Mouse (Mus musculus) cortical plate, adult 2 months (tissue): ENCODE data around the gene Gm45140. TPM values are rescaled to one million over a fixed set of nuclear protein-coding genes. Genes with fewer than 3 reads are reported as not detected.
A peak's percentile ranks its signal among the peaks of the same experiment; 100 is the strongest.

Experiments
- H3K27ac ChIP-seq: fragments of 200-500 bp; 2 replicates; pipeline ENCODE4 v1.5.1; 2012; ENCODE audit warnings: low read length, control low read depth, inconsistent platforms; ENCODE audit not compliant: insufficient read depth
- H3K4me1 ChIP-seq: fragments of 200-500 bp; 2 replicates; pipeline ENCODE4 v1.6.1; 2011; ENCODE audit warnings: low read length; ENCODE audit not compliant: control insufficient read depth, insufficient read depth
- H3K4me3 ChIP-seq: fragments of 200-500 bp; 2 replicates; pipeline ENCODE4 v1.5.1; 2011; ENCODE audit warnings: mild to moderate bottlenecking, low read length, control low read depth; ENCODE audit not compliant: insufficient read depth
- CTCF ChIP-seq: fragments of 200-500 bp; IDR thresholded peaks from 2 replicates; pipeline ENCODE4 v1.5.1; 2011; ENCODE audit warnings: mild to moderate bottlenecking, control low read depth, low read length; ENCODE audit not compliant: insufficient read depth; ENCODE audit errors: extremely low read depth
- POLR2A ChIP-seq: fragments of 200-500 bp; IDR thresholded peaks from 2 replicates; pipeline ENCODE4 v1.6.1; 2011; ENCODE audit warnings: mild to moderate bottlenecking, low read length, control low read depth; ENCODE audit not compliant: insufficient read depth; ENCODE audit errors: extremely low read depth
- polyA plus RNA-seq: library from polyadenylated mRNA; depleted of rRNA; stranded (reverse); fragments of >200 nt; gene quantifications from 2 replicates; pipeline ENCODE4 v1.2.3, GENCODE M21; 2012

The Gm45140 gene
- polyA plus RNA-seq, 1 experiment, result 4.3 TPM

DNA sequence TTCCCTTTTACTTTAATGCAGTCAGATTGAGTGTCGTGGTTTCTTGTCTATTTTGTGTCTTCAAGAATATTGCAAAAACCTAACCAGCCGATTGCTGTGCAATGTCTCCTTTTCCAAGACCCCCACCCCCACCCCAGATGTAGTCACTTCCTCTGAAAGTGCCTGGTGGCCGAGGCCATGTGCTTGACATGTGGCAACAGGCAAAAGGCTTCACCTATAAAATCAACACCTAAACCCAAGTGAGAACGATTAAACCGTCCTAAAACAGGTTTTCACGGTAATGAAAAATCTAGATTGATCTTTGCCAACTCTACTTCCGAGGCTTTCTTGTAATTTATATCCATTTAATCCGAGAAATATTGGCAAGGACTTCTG lies 14.2 kb upstream of the Gm45140 start:
- no peak for TF ChIP-seq POLR2A
- no peak for TF ChIP-seq CTCF
- H3K4me1 ChIP-seq, result peaks cover 6% of the 10 kb centered on the region
- H3K4me3 ChIP-seq, result peak overlapping the region; percentile 95
- no peak overlapping the region for H3K27ac ChIP-seq

DNA sequence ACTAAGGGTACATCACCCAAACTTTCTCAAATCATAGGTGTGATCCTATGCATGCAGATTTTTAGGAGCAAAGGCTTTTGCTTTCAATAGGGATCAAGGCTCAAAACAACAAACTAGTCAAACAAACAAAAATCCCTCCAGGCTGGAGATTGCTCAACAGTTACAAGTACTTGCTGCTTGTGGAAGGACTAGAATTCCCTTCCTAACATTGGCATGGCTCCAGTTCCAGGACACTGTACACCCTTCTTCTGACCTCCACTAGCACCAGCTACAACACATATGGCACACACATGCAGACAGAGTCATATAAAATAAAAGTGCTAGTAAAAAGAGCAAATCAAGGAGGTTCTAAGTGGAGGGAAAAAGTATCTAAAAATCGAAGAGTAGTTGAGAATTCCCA lies 11.2 kb upstream of the Gm45140 start:
- TF ChIP-seq POLR2A, result no peak
- no peak for TF ChIP-seq CTCF
- Histone ChIP-seq H3K4me1 (peaks cover 6% of the 10 kb centered on the region), H3K27ac (no peak overlapping the region), H3K4me3 (no peak overlapping the region)

DNA sequence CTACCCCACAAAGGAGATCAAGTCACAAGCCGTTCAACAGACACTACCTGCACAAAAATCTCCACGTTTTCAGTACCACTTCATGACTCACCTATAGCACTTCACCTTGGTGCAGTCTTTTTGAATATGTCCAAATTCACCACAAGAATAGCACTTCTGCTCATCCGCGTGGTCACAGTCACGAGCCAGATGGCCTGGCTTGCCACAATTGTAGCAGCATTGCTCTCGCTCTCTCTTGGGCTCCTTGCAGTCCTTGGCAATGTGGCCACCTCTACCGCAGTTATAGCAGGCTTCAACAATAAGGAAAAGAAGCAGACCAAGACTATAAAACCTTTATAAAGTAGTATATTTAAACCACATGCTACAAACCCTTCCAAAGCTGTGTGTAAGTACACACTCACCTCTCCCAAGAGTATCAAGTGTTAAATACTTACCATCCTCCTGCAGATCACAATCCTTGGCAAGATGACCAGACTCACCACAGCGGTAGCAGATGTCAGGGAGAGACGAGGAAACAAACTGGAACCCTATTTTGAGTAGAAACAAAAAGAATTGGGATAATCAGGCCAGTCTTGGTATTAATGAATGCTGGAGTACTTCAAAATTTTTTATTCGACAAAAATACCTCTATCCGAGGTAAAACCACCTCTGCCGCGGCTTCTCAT lies 9.6 kb upstream of the Gm45140 start:
- Histone ChIP-seq H3K4me3 (no peak overlapping the region), H3K4me1 (peaks cover 6% of the 10 kb centered on the region), H3K27ac (no peak overlapping the region)
- TF ChIP-seq POLR2A (no peak), CTCF (no peak)

DNA sequence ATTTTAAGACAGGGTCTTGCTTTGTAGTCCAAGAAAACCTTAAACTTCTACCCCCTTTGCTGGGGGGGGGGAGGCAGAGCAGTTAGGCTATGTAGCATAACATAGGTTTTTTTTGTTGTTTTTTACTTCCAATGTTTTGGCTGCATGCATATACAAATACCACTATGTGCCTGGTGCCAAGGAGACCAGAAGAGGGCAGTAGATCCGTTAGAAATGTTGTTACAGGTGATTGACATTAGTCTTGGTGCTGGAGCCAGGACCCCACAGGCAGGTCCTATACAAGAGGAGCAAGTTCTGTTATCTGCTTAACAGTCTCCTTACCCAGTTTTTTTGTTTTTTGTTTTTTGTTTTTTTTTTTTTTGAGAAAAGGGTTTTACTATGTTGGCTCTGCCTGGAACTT lies 6.7 kb upstream of the Gm45140 start:
- TF ChIP-seq CTCF (no peak), POLR2A (no peak)
- peaks cover 3% of the 10 kb centered on the region for H3K4me1 ChIP-seq
- no peak overlapping the region for H3K4me3 ChIP-seq

DNA sequence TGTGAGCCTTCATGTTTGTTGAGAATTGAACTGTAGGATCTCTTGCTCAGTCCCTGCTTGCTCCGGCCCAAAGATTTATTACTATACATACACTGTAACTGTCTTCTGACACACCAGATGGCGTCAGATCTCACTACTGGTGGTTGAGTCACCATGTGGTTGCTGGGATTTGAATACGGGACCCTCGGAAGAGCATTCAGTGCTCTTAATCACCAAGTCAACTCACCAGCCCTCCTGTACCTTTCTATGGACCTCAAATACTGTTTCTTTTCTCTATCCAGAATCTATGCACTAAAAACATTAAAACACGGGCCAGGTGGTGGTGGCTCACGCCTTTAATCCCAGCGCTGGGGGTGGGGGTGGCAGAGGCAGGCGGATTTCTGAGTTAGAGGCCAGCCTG lies 6.0 kb upstream of the Gm45140 start:
- H3K4me1 ChIP-seq, result peaks cover 3% of the 10 kb centered on the region; the same call in 1 of the 2 replicates
- TF ChIP-seq POLR2A (no peak), CTCF (no peak)
- H3K4me3 ChIP-seq, result no peak overlapping the region
- no peak overlapping the region for H3K27ac ChIP-seq

More for the DNA sequence above, 6.7 kb upstream of the Gm45140 start:
- no peak overlapping the region for H3K27ac ChIP-seq

DNA sequence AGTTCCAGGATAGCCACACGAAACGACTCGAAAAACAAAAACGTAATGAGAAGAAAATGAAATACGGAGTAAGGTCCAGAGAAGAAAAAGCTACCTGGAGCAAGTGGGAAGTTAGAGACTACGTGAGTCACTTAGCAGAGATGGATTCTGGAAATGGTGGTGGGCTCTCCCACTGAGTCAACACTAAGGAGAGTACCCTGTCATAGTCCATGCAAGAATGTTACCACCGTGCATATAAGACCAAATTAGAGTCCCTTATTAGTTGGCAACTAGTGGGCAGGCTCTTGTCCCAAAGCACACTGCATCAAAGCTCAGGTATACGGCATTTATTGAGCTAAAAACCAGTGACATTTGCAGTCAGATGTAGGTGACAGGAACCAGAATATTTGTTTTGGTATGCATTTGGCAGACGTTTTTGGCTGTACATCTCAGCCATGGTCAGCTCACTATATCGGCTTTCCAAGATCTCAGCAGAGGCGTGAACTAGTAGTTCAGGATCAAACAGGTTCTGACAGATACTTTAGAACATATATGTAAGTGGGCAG lies 4.3 kb upstream of the Gm45140 start:
- H3K27ac ChIP-seq, result no peak overlapping the region

DNA sequence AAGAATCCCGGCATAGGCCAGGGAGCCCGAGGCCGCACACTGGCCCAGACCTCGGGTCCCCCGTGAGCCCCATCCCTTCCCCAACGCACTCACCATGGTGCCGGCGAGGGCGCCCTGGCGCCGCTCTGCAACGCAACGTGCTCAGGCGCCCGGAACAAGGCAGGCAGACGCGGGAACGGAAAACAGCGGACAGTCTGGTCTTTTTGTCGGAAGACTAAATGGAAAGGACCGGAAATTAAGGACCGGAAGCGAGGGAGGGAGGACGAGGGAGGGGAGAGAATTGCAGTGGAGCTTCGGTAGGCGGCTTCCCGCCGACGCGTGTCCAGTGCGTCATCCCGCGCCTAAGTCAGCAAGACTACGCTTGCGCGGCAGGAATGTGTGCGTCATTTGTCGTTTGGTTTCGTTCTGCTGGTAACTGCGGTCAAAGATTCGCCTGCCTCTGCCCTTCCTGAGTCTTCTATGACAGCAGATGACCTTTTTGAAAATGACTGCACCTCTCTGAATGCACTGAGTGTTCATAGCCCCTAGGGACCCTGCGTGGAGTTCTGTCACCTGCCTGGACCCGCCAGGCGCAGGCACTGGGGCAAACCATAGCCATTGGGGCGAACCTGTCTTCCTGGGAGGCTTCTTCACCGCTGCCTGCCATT lies 3.1 kb upstream of the Gm45140 start, which contains the start of gene Isy1:
Gene Isy1, minus strand, starts transcription at position 248 of the 647 bp plus-strand sequence.
- TF ChIP-seq CTCF (no peak), POLR2A (peak; percentile 94)
- Histone ChIP-seq H3K27ac (peak within 1 kb of the TSS; percentile 90), H3K4me3 (peak within 1 kb of the TSS; percentile 52), H3K4me1 (peaks cover 2% of the 10 kb centered on the region; the same call in 1 of the 2 replicates)

More for the DNA sequence above, 4.3 kb upstream of the Gm45140 start:
- no peak overlapping the region for H3K4me3 ChIP-seq
- TF ChIP-seq POLR2A (no peak), CTCF (no peak)
- H3K4me1 ChIP-seq, result peaks cover 2% of the 10 kb centered on the region; the same call in 1 of the 2 replicates

DNA sequence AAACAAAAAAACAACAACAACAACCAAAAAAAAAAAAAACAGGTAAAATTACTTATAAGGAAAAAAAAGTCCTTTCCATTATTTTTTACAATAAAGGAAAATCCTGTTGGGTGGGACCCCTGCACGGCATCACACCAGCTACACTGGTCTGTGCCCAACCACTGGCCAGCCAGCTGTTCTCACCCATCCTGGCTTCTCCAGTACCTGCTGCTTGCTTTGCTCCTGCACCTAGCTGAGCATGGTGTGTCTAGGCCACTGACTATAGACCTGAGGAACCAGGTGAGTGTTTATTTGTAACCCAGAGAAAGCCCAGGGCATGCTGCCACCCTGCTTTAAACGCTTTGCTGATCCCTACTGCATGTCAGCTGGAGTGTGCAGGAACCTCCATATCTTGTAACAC lies 15.2 kb downstream of the Gm45140 start:
- TF ChIP-seq POLR2A (no peak), CTCF (no peak)
- no peak overlapping the region for H3K27ac ChIP-seq
- no peaks in the 10 kb centered on the region for H3K4me1 ChIP-seq

DNA sequence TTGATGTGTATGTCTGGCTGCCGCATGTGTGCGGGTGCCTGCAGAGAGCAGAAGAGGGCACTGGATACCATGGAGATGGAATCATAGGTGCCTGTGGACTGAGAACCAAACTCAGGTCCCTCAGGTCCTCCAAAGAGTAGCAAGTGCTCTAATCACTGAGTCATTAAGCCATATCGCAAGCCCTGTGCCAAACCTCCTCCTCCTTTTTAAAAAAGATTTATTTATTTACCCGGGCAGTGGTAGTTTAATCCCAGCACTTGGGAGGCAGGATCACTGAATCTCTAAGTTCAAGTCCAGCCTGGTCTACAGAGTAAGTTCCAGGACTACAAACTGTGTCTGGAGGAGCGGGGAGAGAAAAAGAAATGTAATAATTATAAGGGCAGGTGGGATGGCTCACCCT lies 21.1 kb downstream of the Gm45140 start:
- TF ChIP-seq POLR2A (no peak), CTCF (no peak)
- Histone ChIP-seq H3K27ac (no peak overlapping the region), H3K4me1 (peaks cover 6% of the 10 kb centered on the region; the same call in 1 of the 2 replicates), H3K4me3 (no peak overlapping the region)

More for the DNA sequence above, 15.2 kb downstream of the Gm45140 start:
- H3K4me3 ChIP-seq, result no peak overlapping the region

DNA sequence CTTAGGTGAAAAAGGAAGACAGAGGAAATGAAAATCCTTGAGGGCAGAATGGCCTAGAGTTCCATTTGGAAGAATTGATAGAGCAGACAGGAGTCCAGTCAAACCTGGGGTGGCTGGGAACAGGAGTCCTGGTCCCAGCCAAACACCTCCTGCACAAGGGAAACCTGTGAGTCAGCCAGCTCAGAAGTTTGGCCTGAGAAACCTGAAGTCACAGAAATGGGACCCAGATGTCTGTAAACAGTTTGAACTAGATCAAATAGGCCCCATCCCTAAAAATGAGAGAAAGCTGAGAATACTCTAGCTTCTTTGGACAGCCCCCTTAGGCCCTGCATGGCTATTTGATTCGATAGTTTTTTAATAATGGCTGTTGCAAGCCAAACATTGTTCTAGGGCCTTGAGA lies 22.9 kb downstream of the Gm45140 start:
- H3K4me3 ChIP-seq, result peak overlapping the region; percentile 70; the same call in 1 of the 2 replicates
- H3K4me1 ChIP-seq, result peaks cover 6% of the 10 kb centered on the region; the same call in 1 of the 2 replicates
- no peak for TF ChIP-seq POLR2A
- H3K27ac ChIP-seq, result no peak overlapping the region
